Mouse (Mus musculus): Measurements from ENCODE around the gene Crlf3.
"Not testable (repeated sequence)": the region's sequence is repeated elsewhere in the genome, so short reads cannot be mapped to it uniquely, and the experiment has no call there.

The Crlf3 gene

DNA sequence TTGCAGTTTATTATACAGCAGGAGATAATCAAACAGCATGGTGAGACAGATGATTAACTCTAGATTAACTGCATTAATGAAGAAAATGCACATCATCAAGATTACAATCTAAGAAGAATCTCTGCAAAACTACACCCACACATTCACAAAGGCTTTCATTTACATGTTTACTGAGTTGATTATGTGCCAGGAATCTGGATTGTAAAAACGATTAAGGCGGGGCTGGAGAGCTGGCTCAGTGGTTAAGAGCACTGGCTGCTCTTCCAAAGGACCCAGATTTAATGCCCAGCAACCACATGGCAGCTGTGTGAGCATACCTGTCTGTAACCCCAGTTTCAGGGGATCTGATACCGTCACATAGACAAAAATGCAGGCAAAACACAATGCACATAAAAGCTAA, 11.0 kb downstream of the Crlf3 start:
- no peak for ATAC-seq (ENCODE audit: insufficient number of reproducible peaks, low FRiP score, low TSS enrichment)

DNA sequence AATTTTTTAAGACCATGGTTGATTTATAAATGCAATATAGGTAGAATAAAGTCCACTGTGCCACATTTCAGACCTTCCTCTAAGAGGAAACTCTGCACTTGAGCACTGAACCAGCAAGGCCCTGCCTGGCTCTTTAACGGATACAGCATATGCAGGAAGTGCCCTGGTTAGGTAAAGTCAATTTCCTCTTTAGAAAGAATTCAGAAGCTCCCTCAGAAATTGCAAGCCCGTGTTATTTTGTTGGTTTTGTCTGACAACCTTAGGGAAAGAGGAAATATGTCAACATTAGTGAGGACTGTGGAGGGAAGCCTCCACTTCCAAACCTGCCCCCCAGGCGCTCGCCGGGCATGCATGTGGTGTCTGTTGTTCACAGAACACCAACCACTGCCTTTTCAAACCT, 13.2 kb downstream of the Crlf3 start:
- ATAC-seq (ENCODE audit: insufficient number of reproducible peaks, low FRiP score, low TSS enrichment) = no peak

DNA sequence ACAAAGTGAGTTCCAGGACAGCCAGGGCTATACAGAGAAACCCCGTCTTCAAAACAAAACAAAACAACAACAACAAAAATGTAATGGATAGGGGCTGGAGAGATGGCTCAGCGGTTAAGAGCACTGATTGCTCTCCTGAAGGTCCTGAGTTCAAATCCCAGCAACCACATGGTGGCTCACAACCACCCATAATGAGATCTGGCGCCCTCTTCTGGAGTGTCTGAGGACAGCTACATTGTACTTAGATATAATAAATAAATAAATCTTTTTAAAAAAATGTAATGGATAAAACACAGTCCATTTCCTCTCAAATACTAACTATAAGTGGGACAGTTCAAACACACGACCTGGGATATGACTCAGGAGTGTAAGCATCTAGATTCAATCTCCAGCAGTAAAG, 14.4 kb downstream of the Crlf3 start:
- ATAC-seq (ENCODE audit: insufficient number of reproducible peaks, low FRiP score, low TSS enrichment) = not testable (repeated sequence)

DNA sequence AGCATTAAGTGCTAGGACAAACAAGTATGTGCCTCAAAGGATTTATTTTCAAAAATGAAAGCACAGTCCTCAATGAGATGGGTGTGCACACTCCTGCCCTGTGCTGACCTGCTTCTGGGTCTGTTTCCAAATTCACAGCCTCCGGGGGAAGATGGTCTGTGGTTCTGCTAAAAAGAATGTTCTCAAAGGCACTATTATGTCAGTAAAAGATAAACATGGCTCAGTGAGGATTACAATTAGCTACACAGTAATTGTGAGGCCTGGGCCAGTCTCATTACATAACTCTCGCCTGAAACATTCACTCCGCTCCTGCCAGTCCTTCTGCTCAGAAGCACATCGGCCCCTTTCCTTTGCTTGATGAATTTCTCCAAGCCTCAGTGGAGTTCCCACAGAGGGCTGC, 18.6 kb downstream of the Crlf3 start:
- no peak for ATAC-seq (ENCODE audit: insufficient number of reproducible peaks, low FRiP score, low TSS enrichment)

DNA sequence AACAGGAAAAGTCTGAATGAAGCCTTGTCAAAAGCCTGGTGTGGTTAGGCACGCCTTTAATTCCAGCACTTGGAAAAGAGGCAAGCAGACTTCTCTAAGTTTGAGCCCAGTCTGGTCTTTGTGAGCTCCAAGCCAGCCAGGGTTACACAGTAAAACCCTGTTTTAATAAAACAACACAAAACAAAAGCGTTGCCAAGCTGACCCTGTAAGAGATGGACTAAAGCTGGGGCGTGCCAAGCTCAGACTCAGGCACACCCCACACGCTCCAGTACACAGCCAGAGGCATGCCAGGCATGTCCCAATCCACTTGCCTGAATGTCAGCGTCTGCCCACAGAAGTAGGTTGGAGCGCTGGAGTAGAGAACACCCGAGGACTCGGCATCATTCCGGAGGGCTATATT, 24.6 kb downstream of the Crlf3 start:
- no peak for ATAC-seq (ENCODE audit: insufficient number of reproducible peaks, low FRiP score, low TSS enrichment)

DNA sequence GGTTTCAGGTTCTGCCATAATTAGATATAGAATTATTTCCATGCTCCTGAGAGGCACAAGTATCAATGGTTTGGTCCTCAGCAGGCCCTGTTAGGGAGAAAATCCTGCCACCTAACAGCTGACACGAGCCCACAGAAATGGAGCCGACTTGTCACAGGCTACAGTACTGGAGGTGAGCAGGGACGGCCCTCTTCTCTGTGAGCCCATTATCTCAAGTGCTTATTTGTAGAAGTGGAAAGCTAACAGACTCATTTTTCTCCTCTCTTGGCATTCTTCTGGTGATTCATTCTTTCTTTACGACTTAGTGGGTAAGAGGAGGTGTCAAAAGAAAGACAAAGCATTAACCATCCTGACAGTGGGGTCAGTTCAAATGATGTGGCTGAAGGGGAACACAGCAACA, 26.1 kb downstream of the Crlf3 start:
- ATAC-seq (ENCODE audit: insufficient number of reproducible peaks, low FRiP score, low TSS enrichment) = no peak

DNA sequence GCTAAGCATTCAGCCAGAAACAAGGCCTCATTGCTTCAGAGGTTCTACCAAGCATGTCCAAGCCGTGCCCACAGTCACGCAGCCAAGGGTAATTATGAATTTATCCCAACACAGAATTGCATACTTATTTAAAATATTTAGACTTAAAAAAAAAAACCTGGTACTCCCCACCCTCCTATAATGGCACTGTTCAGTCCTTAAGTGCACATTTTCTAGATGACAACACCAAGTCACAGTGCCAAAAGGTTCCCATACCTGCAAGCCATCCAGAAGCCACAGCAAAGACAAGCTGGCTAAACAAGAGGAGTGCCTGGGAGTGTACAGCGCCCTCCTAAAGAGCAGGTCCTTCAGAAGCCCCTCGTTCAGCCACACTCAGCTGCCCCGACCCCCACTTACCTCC, 27.6 kb downstream of the Crlf3 start:
- no peak for ATAC-seq (ENCODE audit: insufficient number of reproducible peaks, low FRiP score, low TSS enrichment)

DNA sequence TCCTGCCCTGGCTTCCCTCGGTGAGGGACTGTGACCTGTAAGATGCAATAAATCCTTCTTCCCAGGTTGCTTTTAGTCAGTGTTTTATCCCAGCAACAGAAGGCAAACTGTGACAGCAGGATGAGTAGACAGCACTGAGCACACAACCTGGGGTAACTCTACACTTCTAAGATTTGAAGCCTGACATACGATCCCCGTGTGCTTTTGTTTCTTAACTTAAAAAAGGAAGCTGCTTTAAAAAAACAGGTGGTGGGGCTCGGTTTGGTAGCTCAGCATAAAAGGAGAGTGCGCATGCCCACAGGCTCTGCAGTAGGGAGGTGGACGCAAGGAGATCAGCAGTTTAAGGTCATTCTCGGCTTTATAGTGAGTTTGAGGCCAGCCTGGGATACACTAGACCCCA, 28.3 kb downstream of the Crlf3 start:
- no peak for ATAC-seq (ENCODE audit: insufficient number of reproducible peaks, low FRiP score, low TSS enrichment)

DNA sequence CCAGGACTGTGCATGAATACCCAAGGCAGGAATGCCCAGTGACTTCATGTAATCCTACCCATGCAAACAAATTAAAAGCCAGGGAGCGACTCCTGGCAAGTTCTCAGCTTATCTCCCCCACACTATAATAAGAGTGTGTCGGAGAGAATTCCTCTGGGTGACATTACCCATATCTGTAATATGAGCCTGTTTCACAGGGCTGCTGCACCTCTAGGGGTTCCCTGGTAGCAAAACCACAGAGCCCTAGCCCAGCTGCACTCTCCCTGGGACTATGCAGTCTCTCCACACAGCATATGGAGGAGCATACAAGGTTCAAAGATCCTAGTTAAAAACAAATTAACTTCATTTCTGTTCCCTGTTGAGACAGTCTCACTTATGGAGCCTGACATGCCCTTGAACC, 30.7 kb downstream of the Crlf3 start:
- ATAC-seq (ENCODE audit: insufficient number of reproducible peaks, low FRiP score, low TSS enrichment) = no peak

DNA sequence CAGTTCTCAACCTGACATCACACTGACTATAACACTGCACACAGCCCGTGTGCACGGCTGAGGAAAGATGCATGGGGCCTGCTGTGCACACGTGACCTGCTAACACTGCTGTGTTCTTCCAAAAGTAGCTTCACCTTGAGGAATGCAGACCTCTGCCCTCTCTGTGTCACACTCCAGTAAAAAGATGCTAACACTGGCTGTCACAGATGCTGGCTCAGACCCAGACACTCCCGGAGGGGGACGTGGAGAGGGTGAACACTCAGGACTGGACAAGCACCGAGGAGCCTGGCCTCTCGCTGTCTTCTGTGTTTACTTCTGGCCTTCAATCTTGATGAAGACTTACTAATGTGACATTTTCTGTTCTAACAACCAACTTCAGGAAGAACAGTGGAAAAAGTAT, 33.9 kb downstream of the Crlf3 start:
- no peak for ATAC-seq (ENCODE audit: insufficient number of reproducible peaks, low FRiP score, low TSS enrichment)

DNA sequence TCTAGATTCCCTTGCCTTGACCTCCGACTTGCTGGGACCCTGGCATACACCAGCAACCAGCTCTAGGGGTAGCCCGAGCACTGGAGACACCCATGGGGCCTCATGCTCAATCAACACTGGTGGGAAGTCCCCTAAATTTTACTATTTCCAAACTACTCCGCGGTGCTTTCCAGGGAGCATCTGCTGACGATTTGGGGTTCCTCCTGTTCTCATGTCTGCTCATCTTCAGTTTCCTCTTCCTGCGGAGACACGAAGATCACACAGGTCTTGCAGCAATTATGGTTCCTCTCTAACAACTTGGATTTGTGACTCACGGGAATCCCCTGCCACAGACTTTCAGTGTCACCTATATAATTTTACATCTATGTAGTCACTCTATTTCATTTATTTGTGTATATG, 37.4 kb downstream of the Crlf3 start:
- no peak for ATAC-seq (ENCODE audit: insufficient number of reproducible peaks, low FRiP score, low TSS enrichment)

DNA sequence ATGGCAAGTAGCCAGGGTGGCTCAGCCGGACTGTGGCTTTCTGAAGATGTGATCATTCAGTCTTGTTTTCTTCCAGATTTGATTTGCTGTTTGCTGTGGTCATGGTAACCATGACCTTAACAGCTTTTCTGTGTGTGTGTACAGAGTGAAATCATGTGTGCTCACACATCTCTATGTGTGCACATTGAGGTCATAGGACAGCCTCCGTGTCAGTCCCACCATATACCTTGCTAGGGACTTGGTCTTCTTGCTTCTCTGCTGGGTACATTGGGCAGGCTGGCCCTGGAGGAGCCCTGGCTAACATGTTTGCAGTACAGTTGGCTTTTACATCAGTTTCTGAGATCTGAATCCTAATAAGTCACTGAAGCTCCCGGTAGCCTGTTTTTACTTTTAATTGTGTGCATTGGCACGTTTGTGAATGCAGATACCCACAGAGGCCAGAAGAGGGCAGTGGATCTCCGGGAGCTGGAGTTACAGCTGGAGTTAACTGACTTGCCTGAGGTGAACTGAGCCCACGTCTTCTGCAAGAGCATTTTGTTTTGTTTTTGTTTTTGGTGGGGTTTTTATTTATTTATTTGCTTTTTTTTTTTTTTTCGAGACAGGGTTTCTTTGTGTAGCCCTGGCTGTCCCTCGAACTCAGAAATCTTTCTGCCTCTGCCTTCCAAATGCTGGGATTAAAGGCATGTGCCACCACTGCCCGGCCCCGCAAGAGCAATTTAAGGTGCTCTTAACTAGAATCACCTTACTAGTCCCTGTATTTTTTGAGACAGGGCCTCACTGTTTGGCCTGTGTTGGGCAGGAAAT, 38.0 kb downstream of the Crlf3 start:
- no peak for ATAC-seq (ENCODE audit: insufficient number of reproducible peaks, low FRiP score, low TSS enrichment)

DNA sequence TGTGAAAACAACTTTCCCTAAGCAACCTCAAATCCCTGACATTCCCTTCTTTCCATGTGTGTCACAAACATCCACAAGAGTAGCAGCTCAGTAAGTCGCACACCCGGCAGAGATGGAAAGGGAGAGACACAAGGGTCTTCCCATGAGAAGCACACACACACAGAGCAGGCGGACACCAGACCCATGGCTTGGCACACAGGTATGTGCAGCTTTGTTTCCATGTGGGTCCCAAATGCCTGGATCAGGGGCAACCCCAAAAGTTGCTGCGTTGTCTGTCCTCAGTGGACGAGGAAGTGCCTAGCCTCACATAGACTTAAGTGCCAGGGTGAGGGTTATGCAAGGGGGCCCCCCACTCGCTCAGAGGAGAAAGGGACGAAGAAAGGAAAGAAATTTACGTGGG, 43.3 kb downstream of the Crlf3 start:
- ATAC-seq (ENCODE audit: insufficient number of reproducible peaks, low FRiP score, low TSS enrichment) = no peak

DNA sequence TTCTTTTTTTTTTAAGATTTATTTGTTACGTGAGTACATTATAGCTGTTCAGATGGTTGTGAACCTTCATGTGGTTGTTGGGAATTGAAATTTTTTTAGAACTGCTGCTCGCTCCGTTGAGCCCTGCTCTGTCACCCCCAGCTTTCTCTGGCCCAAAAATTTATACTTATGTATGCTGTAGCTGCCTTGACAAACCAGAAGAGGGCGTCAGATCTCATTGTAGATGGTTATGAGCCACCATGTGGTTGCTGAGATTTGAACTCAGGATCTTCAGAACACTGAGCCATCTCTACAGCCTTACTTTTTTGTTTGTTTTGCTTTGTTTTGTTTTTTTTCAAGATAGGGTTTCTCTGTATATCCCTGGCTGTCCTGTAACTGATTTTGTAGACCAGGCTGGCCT, 59.5 kb downstream of the Crlf3 start:
- ATAC-seq (ENCODE audit: insufficient number of reproducible peaks, low FRiP score, low TSS enrichment) = no peak

DNA sequence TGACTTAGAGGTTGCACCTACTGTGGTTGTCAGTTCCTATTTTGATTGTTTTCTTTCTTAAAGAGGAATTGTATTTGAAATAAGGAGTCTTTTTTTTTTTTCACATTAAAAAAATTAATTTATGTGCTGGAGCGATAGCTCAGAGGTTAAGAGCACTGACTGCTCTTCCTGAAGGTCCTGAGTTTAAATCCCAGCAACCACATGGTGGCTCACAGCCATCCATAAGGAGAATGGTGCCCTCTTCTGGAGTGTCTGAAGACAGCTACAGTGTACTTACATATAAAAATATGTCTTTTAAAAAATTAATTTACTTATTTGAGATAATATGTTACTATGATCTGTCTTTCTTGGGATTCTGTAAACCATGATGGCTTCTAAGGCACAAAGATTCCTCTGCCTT, 61.0 kb downstream of the Crlf3 start:
- ATAC-seq (ENCODE audit: insufficient number of reproducible peaks, low FRiP score, low TSS enrichment) = no peak

DNA sequence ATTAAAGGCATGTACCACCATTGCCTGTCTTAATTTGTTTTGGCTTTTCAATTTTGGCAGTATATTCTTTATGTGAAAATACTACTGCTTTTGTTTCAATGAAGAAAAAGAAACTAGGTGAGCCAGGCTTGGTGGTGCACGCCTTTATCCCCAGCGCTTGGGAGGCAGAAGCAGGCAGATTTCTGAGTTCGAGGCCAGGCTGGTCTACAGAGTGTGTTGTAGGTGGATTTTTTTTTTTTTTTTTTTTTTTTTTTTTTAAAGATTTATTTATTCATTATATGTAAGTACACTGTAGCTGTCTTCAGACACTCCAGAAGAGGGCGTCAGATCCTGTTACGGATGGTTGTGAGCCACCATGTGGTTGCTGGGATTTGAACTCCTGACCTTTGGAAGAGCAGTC, 64.3 kb downstream of the Crlf3 start:
- ATAC-seq (ENCODE audit: insufficient number of reproducible peaks, low FRiP score, low TSS enrichment) = not testable (repeated sequence)
